Mouse (Mus musculus) kidney, postnatal 4 days (tissue): Measurements from ENCODE around the gene Banp.
A peak's percentile ranks its signal among the peaks of the same experiment; 100 is the strongest.

Experiments used
- DNase-seq, 2 experiments: peaks; one replicate each; pipeline ENCODE4 v3.0.0; 2021; ENCODE audit warnings: mixed read lengths in 2 of 2

Gene Banp

GRCm38 (mm10) chr8:122069281-122069680 is 119.7 kb downstream of the Banp start:
- DNase-seq = no peak

- DNase-seq = no peak
Observed at GRCm38 (mm10) chr8:122071193-122071592, 121.6 kb downstream of the Banp start.

GRCm38 (mm10) chr8:122073964-122074363 is 124.4 kb downstream of the Banp start:
- no peak for DNase-seq

- no peak for DNase-seq
Observed at GRCm38 (mm10) chr8:122074442-122074841, 124.9 kb downstream of the Banp start.

GRCm38 (mm10) chr8:122074977-122075376 is 125.4 kb downstream of the Banp start:
- no peak for DNase-seq

GRCm38 (mm10) chr8:122076183-122076842 is 126.8 kb downstream of the Banp start:
- peak in 1 of 2 experiments; percentile 38 for DNase-seq

- DNase-seq = no peak
Observed at GRCm38 (mm10) chr8:122078321-122078720, 128.8 kb downstream of the Banp start.
